Mouse (Mus musculus): ENCODE data around the gene Gipc1. TPM values are rescaled to one million over a fixed set of nuclear protein-coding genes. Genes with fewer than 3 reads are reported as not detected.

Gene Gipc1
- polyA plus RNA-seq, 1 experiment: 42.5 TPM

DNA sequence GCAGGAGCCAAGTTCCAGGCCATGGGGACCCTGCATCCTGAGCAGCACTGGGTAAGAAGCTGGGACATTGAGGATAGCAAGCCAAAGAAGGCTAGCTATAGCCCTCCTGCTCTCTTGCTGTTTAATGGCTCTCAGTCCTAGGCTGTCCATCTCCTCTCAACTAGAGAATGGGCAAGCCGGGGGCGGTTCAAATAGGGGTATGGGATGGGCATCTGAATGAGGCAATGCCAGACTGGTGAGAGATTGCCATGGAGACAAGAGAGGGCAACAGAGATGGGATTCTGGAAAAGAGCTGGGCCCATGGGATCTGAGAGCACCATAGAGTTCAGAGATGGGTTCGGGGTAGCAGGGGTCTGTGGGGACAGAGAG is 14.4 kb downstream of the Gipc1 start:
- TF ChIP-seq CTCF (IDR thresholded peaks at IDR 0.05; ENCODE audit: low read depth, low read length): no peak
- TF ChIP-seq EP300 (IDR thresholded peaks at IDR 0.05; ENCODE audit: insufficient read depth, low read depth, low read length): no peak
- TF ChIP-seq POLR2A (IDR thresholded peaks at IDR 0.05; ENCODE audit: insufficient read depth, low read length): no peak
- 0 out of 2 replicates have a peak overlapping the region, but pooled peaks have one; percentile 12 for H3K9ac ChIP-seq (ENCODE audit: low read depth, poor library complexity, severe bottlenecking)
- 0 out of 2 replicates have a peak, but pooled peaks cover 3% of the 10 kb centered on the region for H3K36me3 ChIP-seq (ENCODE audit: control insufficient read depth, insufficient read depth, low read length, poor library complexity, severe bottlenecking)

DNA sequence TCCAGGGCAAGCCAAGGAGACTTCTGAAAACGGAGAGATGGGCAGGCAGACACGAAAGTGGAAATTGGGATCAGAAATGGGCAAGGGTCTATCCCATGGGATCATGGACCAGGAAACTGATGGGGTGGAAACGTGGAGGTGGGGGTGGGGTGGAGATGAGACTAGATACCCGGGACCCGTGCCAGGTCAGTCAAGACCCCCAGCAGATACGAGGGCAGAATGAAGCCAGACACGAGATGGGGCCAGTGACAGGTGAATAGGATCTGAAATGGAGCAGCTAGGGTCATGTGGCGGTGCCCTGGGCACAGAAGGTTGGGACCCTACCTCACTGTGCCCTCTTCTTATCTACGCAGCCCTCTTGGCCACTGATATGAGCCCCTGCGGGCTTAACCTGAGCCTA is 15.0 kb downstream of the Gipc1 start:
- Histone ChIP-seq H3K27me3 (ENCODE audit: control insufficient read depth, insufficient read depth, low read length, poor library complexity, severe bottlenecking) (no peaks in the 10 kb centered on the region), H3K4me1 (ENCODE audit: control insufficient read depth, insufficient read depth, low read length) (peaks cover under 1% of the 10 kb centered on the region), H3K9me3 (replicated peaks; ENCODE audit: control insufficient read depth, insufficient read depth, low read length, poor library complexity, severe bottlenecking) (no peaks in the 10 kb centered on the region), H3K27ac (ENCODE audit: insufficient read depth, low read length) (no peak overlapping the region), H3K4me3 (ENCODE audit: low read depth, low read length) (peak overlapping the region; percentile 48), H3K36me3 (ENCODE audit: control insufficient read depth, insufficient read depth, low read length, poor library complexity, severe bottlenecking) (0 out of 2 replicates have a peak, but pooled peaks cover 3% of the 10 kb centered on the region), H3K9ac (ENCODE audit: low read depth, poor library complexity, severe bottlenecking) (0 out of 2 replicates have a peak overlapping the region, but pooled peaks have one; percentile 22)
- no peak for TF ChIP-seq CTCF (IDR thresholded peaks at IDR 0.05; ENCODE audit: low read depth, low read length)
- TF ChIP-seq EP300 (IDR thresholded peaks at IDR 0.05; ENCODE audit: insufficient read depth, low read depth, low read length): no peak
- no peak for TF ChIP-seq POLR2A (IDR thresholded peaks at IDR 0.05; ENCODE audit: insufficient read depth, low read length)

More for the DNA sequence above, 14.4 kb downstream of the Gipc1 start:
- Histone ChIP-seq H3K4me3 (ENCODE audit: low read depth, low read length) (no peak overlapping the region), H3K4me1 (ENCODE audit: control insufficient read depth, insufficient read depth, low read length) (peaks cover 1% of the 10 kb centered on the region), H3K27me3 (ENCODE audit: control insufficient read depth, insufficient read depth, low read length, poor library complexity, severe bottlenecking) (no peaks in the 10 kb centered on the region), H3K27ac (ENCODE audit: insufficient read depth, low read length) (no peak overlapping the region), H3K9me3 (replicated peaks; ENCODE audit: control insufficient read depth, insufficient read depth, low read length, poor library complexity, severe bottlenecking) (no peaks in the 10 kb centered on the region)

DNA sequence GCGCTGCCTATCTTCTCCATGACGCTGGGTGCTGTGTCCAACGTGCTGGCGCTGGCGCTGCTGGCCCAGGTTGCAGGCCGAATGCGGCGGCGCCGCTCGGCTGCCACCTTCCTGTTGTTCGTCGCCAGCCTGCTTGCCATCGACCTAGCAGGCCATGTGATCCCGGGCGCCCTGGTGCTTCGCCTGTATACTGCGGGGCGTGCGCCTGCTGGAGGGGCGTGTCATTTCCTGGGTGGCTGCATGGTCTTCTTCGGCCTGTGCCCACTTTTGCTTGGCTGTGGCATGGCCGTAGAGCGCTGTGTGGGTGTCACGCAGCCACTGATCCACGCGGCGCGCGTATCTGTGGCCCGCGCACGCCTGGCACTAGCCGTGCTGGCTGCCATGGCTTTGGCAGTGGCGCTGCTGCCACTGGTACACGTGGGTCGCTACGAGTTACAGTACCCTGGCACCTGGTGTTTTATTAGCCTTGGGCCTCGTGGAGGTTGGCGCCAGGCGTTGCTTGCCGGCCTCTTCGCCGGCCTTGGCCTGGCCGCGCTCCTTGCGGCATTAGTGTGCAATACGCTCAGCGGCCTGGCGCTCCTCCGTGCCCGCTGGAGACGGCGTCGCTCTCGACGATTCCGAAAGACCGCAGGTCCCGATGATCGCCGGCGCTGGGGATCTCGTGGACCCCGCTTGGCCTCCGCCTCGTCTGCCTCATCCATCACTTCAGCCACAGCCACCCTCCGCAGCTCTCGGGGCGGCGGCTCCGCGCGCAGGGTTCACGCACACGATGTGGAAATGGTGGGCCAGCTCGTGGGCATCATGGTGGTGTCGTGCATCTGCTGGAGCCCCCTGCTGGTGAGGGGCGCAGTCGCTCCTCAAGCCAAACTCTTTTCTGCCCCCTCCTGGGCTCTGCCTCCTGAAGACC is 15.8 kb downstream of the Gipc1 start:
- no peak overlapping the region for H3K27ac ChIP-seq (ENCODE audit: insufficient read depth, low read length)
- no peaks in the 10 kb centered on the region for H3K27me3 ChIP-seq (ENCODE audit: control insufficient read depth, insufficient read depth, low read length, poor library complexity, severe bottlenecking)
- no peaks in the 10 kb centered on the region for H3K9me3 ChIP-seq (replicated peaks; ENCODE audit: control insufficient read depth, insufficient read depth, low read length, poor library complexity, severe bottlenecking)
- peak overlapping the region; percentile 48 for H3K4me3 ChIP-seq (ENCODE audit: low read depth, low read length)
- peak overlapping the region; percentile 22 for H3K9ac ChIP-seq (ENCODE audit: low read depth, poor library complexity, severe bottlenecking)
- H3K4me1 ChIP-seq (ENCODE audit: control insufficient read depth, insufficient read depth, low read length): no peaks in the 10 kb centered on the region
- peak; percentile 97 for TF ChIP-seq CTCF (IDR thresholded peaks at IDR 0.05; ENCODE audit: low read depth, low read length)
- TF ChIP-seq EP300 (IDR thresholded peaks at IDR 0.05; ENCODE audit: insufficient read depth, low read depth, low read length): no peak
- no peak for TF ChIP-seq POLR2A (IDR thresholded peaks at IDR 0.05; ENCODE audit: insufficient read depth, low read length)
- H3K36me3 ChIP-seq (ENCODE audit: control insufficient read depth, insufficient read depth, low read length, poor library complexity, severe bottlenecking): 0 out of 2 replicates have a peak, but pooled peaks cover 3% of the 10 kb centered on the region

DNA sequence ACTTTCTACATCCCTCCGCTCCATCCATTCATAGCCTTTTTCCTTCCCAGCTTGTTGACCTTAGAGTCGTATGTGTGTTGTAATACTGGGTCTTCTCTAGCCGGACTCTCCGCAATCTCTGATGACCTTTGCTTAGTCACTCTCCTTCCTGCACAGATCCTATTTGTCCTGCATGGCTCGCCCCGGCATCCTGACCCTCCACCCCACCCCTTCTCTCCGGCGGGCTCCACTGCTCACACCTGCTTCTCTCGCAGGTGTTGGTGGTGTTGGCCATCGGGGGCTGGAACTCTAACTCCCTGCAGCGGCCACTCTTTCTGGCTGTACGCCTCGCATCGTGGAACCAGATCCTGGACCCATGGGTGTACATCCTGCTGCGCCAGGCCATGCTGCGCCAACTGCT is 16.5 kb downstream of the Gipc1 start:
- no peak overlapping the region for H3K4me3 ChIP-seq (ENCODE audit: low read depth, low read length)
- no peak overlapping the region for H3K9ac ChIP-seq (ENCODE audit: low read depth, poor library complexity, severe bottlenecking)
- no peaks in the 10 kb centered on the region for H3K9me3 ChIP-seq (replicated peaks; ENCODE audit: control insufficient read depth, insufficient read depth, low read length, poor library complexity, severe bottlenecking)
- no peak for TF ChIP-seq EP300 (IDR thresholded peaks at IDR 0.05; ENCODE audit: insufficient read depth, low read depth, low read length)
- TF ChIP-seq POLR2A (IDR thresholded peaks at IDR 0.05; ENCODE audit: insufficient read depth, low read length): no peak
- TF ChIP-seq CTCF (IDR thresholded peaks at IDR 0.05; ENCODE audit: low read depth, low read length): no peak
- 0 out of 2 replicates have a peak, but pooled peaks cover under 1% of the 10 kb centered on the region for H3K36me3 ChIP-seq (ENCODE audit: control insufficient read depth, insufficient read depth, low read length, poor library complexity, severe bottlenecking)
- no peaks in the 10 kb centered on the region for H3K4me1 ChIP-seq (ENCODE audit: control insufficient read depth, insufficient read depth, low read length)
- no peak overlapping the region for H3K27ac ChIP-seq (ENCODE audit: insufficient read depth, low read length)
- H3K27me3 ChIP-seq (ENCODE audit: control insufficient read depth, insufficient read depth, low read length, poor library complexity, severe bottlenecking): no peaks in the 10 kb centered on the region

DNA sequence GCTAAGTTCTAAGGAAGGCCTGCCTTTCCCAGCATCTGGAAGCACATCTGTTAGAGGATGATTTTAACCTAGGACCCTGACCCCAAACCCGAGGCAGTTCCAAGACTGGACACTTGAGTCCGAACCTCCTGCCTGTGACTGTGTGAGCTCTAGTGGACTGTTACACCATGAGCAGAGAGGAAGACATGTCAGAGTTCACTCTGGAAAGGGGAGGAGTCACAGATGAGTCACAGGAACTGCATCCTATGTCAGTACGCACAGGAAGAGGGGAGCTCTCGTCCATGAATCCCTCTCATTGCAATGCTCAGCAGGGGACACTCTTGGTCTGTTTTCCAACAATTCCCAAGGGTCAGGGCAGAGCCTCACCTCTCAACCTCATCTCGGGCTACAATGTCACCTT is 20.5 kb downstream of the Gipc1 start:
- no peaks in the 10 kb centered on the region for H3K9me3 ChIP-seq (replicated peaks; ENCODE audit: control insufficient read depth, insufficient read depth, low read length, poor library complexity, severe bottlenecking)
- H3K27me3 ChIP-seq (ENCODE audit: control insufficient read depth, insufficient read depth, low read length, poor library complexity, severe bottlenecking): no peaks in the 10 kb centered on the region
- H3K36me3 ChIP-seq (ENCODE audit: control insufficient read depth, insufficient read depth, low read length, poor library complexity, severe bottlenecking): no peaks in the 10 kb centered on the region
- no peak overlapping the region for H3K27ac ChIP-seq (ENCODE audit: insufficient read depth, low read length)
- H3K4me3 ChIP-seq (ENCODE audit: low read depth, low read length): no peak overlapping the region
- TF ChIP-seq EP300 (IDR thresholded peaks at IDR 0.05; ENCODE audit: insufficient read depth, low read depth, low read length): no peak
- no peak for TF ChIP-seq POLR2A (IDR thresholded peaks at IDR 0.05; ENCODE audit: insufficient read depth, low read length)
- no peak for TF ChIP-seq CTCF (IDR thresholded peaks at IDR 0.05; ENCODE audit: low read depth, low read length)
- H3K9ac ChIP-seq (ENCODE audit: low read depth, poor library complexity, severe bottlenecking): no peak overlapping the region
- no peaks in the 10 kb centered on the region for H3K4me1 ChIP-seq (ENCODE audit: control insufficient read depth, insufficient read depth, low read length)

DNA sequence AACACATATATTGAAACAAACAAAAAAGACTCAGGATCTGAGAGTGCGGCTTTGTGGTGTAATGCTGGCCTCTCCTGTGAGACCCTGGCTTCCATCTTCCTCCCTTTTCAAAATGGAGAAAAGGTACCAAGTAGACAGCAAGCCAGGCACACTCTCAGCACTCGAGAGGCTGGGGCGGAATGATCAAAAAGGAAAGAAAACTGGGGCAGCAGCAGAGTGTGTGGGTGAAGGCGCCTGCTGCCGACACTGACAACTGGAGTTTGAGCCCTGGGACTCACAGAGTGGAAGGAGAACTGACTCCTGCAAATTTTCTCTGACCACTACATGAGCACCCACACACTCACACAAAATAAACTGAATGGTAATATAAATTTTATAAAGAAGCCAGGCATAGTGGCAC is 22.0 kb downstream of the Gipc1 start:
- Histone ChIP-seq H3K27me3 (ENCODE audit: control insufficient read depth, insufficient read depth, low read length, poor library complexity, severe bottlenecking) (no peaks in the 10 kb centered on the region), H3K4me3 (ENCODE audit: low read depth, low read length) (no peak overlapping the region), H3K27ac (ENCODE audit: insufficient read depth, low read length) (no peak overlapping the region), H3K9me3 (replicated peaks; ENCODE audit: control insufficient read depth, insufficient read depth, low read length, poor library complexity, severe bottlenecking) (no peaks in the 10 kb centered on the region), H3K4me1 (ENCODE audit: control insufficient read depth, insufficient read depth, low read length) (no peaks in the 10 kb centered on the region), H3K9ac (ENCODE audit: low read depth, poor library complexity, severe bottlenecking) (no peak overlapping the region), H3K36me3 (ENCODE audit: control insufficient read depth, insufficient read depth, low read length, poor library complexity, severe bottlenecking) (no peaks in the 10 kb centered on the region)
- TF ChIP-seq POLR2A (IDR thresholded peaks at IDR 0.05; ENCODE audit: insufficient read depth, low read length): no peak
- no peak for TF ChIP-seq EP300 (IDR thresholded peaks at IDR 0.05; ENCODE audit: insufficient read depth, low read depth, low read length)
- TF ChIP-seq CTCF (IDR thresholded peaks at IDR 0.05; ENCODE audit: low read depth, low read length): no peak

Measured in ES-Bruce4 (cell line).